Mouse (Mus musculus) left cerebral cortex, postnatal 14 days (tissue): ENCODE measurements around the gene Gtf3c6. TPM values are rescaled to one million over a fixed set of nuclear protein-coding genes. Genes with fewer than 3 reads are reported as not detected.
"Not testable (repeated sequence)": the region's sequence is repeated elsewhere in the genome, so short reads cannot be mapped to it uniquely, and the experiment has no call there.

Source experiments
- DNase-seq, 2 experiments: peaks; one replicate each; pipeline ENCODE4 v3.0.0; 2021 to 2022; ENCODE audit warnings: low spot score in 2 of 2, mixed read lengths in 1 of 2
- intact Hi-C: fragments of 180-260 bp; cut with DNase I; formaldehyde crosslinking; loops from one replicate; pipeline ENCODE4 v1.15.1; 2025
- long read RNA-seq, 2 experiments: library from polyadenylated mRNA; stranded (forward); transcript quantifications; one replicate each; pipeline ENCODE4 v2.0.0; 2021
- total RNA-seq, 2 experiments: library from RNA; stranded (reverse); gene quantifications; 2 replicates each; pipeline ENCODE4 v1.2.3; 2021

Gtf3c6 gene
- total RNA-seq = 10 to 100 TPM; 19.2 to 21.3 TPM
- long read RNA-seq, experiment 1, transcript Gtf3c6-206 (6 exons, 2,526 nt) = major isoform, 11 of 22 reads
- long read RNA-seq, experiment 1, partial matches to known transcripts = 1 of 22 reads
- long read RNA-seq, experiment 1, other reads (novel, unspliced or antisense) = 5 of 22 reads
- long read RNA-seq, experiment 2, transcript Gtf3c6-206 (6 exons, 2,526 nt) = major isoform, 14 of 17 reads
- long read RNA-seq, experiment 2, partial matches to known transcripts = 0 of 17 reads
- long read RNA-seq, experiment 2, other reads (novel, unspliced or antisense) = 0 of 17 reads

DNA sequence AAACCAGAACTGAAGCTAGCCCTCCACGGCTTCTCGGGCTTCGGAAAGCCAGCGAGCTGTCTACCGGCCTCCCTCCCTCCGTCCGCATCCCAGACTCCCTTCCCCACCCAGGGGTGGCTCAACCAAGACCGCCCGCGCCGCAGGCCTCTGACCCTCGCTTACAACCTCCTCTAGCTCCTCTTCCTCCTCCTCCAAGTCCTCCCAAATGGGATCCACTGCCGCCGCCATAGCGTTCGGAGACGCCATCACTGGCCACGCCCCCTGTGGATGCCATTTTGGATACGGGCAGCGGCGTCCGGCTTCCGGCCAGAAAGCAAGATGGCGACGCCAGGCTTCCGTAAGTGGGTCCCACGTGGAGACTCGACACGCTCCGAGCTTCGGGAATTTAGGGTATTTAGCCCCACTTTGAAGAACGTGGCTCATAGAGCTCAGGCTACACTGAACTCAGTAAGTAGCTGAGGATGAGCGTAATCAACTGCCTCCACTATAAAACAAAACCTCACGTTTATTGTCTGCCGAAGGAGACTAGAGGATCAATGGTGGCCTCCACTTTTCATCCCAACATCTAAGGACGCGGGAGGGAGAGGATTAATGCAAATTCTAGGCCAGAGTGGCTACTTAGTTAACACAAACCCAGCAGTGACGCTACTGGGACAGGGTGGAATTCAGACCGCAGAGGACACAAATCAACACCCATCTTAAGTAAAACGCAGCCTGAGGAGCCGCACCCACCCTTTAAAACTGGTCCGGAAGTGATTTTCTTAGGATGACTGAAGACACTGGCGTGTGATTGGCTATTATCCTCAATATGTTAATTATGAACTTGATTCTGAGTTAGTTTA is at the start of gene Gtf3c6:
Gene Gtf3c6 (minus strand): TSS at position 695 of the 842 bp plus-strand sequence.
- DNase-seq = peak; percentile 94 to 95
- intact Hi-C loops = loop anchor here (2.0 kb wide), 1 partner anchor 267 kb away; no protein-coding TSS in a partner anchor

DNA sequence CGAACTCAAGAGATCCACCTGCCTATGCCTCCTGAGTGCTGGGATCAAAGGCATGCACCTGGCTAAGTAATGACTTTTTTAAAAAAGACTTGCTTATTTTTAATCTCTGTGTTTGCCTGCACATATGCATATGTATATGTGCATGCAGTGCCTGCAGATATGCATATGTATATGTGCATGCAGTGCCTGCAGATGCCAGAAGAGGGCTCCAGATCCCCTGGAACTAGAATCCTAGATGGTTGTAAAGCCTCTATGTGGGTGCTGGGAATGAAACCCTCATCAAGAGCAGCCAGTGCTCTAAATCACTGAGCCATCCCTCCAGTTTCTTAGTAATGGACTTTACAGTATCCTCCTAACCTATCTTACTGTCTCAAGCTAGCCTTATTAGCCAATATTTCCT is 48.1 kb upstream of the Gtf3c6 start:
- DNase-seq = no peak
- intact Hi-C loops = no loop called here

DNA sequence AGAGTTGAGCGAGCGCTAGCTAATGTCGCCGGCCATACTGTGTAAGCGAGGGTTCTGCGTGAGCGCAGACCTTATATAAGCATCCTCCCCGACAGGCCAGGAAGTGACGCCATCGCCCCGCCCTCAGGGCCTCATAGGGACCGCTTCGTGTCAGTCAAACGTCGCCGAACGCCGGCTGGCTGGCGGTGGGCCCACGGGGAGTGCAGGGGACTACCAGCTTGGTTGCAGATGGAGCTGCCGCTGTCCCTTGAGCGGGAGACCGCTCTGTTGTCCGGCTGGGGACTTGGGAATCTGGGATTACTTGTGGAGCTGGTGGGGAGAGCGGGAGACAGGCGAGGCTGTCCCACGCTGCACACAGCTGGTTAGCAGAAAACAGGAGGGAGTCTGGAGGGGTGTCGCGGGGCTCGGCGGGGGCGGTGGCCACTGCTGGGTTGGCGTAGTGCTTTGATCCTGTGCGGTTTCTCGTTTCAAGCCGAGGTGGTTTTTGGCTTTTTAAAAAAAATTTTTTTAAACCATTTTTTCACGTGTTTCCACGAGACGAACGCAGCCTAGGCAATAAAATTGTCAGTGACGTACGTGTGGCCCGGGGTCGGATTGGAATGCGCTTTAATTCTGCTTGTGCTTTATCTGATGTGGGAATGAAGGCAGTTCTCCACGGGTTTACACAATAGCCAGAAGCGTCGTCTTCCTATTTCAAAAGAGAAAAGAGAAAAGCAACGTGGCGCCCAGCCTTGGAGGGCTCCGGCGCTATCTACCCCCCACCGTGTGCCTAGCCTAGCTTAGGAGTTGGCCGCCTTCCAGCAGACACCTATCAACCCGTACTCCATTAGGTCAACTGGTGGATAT is 44.5 kb upstream of the Gtf3c6 start, which contains the start of gene Amd1:
Gene Amd1 (minus strand): TSS at position 47 of the 846 bp plus-strand sequence.
- intact Hi-C loops = no loop called here
- peak; percentile 99 to 100 for DNase-seq

DNA sequence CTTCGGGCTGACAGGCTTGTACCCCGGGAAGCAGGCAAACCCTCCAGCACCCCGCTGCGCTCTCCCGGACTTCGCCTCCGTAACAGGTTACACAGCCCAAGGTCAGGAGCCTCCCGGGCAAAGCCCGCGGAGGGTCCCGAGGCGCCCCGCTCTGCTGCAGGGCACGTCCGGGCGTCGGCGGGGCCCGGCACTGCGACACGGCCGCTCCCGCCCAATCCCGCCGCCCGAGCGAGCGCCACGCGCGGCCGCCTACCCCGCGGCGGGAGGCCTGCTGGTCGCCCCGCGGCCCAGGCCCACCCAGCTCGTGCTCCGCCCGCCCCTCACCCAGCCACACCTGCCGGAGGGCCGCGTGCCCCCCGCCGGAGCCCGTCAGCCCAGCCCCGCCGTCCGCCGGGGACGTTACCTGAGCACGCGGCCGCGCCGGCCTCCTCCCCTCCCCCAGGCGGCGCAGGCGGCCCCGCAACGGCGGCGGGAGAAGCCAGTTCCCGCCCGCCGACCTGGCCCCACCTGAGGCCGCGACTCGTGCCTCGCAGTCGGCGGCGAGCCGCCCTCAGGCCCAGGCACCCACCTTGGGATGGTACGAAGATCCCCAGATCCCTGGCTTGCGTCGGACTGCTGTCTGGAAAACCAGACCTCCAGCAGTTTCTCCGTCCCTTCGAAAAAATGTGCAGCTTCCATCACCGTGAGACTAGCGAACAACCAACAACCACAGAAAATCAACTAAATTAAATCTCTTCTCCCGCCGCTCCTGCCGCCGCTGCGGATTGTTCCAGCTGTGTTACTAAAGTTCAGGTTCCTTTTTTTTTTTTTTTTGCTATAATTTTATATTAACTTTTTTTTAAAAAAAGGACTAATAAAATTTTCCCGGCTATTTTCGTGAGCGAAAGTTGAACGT is 43.5 kb upstream of the Gtf3c6 start:
- intact Hi-C loops = not testable (repeated sequence)
- DNase-seq = peak in 1 of 2 experiments; percentile 17

DNA sequence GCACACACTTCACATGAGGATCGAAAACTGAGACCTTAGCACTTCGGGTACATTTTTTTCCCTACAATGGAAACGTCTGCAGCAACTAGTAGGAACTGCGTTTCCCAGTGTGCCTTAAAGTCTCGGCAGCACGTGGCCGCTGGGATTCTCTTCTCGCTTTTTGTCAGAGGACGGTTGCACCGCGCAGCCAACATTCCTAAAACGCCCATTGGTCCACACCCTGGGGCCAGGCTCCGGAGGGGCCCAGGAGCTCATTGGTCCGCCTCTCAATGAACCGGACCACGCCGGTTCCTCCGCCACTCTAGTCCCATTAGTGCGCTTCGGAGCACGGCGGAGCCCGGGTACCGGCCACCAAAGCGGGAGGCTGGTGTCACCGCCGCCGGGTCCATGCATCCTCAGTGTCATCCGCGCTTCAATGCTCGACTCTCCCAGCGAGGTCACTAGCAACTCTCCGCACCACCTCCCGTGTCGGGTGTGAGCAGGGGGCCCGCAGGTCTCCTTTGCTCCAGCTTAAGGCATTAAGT is 42.8 kb upstream of the Gtf3c6 start:
- DNase-seq = peak; percentile 85 to 94
- intact Hi-C loops = loop anchor here (1.0 kb wide), 1 partner anchor 49 kb away; no protein-coding TSS in a partner anchor

DNA sequence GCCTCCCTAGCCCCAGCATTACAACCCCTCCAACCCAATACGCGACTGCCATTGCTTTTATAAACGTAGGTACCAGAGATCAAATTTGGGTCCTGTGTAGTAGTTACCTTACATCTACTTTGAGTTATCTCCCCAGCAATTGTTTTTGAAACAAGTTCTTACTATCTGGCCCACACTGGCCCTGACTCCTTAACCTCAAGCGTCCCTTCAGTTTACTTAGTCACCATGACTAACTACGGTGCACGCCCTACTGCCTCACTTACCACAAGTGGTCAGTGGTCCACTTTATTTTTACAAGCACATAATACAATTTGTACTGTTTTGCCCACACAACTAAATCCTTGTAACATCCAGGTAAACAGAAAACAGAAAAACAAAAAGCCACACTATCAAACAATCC is 34.7 kb upstream of the Gtf3c6 start:
- intact Hi-C loops = no loop called here
- no peak for DNase-seq

DNA sequence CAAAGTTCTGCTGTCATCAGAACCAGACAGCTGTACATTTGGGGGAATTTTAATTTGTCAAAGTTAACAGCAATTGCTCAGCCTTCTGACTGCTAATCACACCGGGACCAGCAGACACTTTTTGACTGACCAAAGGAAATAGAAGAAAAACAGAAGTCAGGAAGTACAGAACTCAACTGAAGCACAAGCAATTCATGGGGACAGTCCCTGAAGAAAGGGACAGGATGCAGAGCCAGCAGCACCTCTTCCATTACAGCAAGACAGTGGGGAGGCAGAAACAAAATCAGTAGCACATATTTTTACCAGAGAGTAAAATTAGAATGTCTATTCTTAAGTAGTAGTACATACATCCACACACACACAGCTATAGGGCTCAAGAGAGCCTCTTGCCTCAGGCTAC is 28.9 kb upstream of the Gtf3c6 start:
- intact Hi-C loops = no loop called here
- DNase-seq = no peak

DNA sequence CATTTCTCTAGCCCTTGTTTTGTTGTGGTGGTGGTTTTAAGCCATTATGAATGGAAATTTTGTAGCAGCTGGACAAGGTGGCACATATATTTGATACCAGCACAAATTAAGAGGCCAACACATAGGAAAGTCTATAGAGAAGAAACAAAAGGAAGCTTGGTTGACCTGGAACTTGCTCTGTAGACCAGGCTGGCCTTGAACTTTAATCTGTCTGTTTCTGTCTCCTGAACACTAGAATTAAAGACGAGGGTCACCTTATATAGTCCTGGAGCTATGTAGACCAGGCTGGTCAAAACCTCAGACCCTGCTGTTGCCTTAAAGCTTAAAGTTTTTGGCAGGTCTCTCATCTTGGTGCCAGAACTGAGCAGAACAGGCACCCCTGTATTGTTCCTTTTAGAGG is 27.7 kb upstream of the Gtf3c6 start:
- intact Hi-C loops = no loop called here
- DNase-seq = no peak

DNA sequence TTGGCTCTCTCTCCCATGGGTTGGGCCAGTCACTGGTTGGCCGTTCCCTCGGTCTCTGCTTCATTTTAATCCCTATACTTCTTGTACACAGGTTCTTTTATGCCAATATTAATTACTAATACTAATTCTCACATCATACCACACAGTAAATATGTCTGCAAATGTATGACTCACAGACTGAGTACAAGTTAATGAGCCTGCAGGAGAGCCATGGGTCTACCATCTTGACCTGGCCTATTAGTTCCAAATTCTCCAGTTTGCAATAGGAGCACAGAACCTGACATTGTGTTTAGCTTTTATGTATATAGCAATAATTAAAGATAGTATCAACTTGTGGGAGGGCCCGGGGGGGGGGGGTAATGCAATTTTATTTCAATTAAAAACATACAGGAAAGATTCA is 27.1 kb upstream of the Gtf3c6 start:
- intact Hi-C loops = no loop called here
- no peak for DNase-seq

DNA sequence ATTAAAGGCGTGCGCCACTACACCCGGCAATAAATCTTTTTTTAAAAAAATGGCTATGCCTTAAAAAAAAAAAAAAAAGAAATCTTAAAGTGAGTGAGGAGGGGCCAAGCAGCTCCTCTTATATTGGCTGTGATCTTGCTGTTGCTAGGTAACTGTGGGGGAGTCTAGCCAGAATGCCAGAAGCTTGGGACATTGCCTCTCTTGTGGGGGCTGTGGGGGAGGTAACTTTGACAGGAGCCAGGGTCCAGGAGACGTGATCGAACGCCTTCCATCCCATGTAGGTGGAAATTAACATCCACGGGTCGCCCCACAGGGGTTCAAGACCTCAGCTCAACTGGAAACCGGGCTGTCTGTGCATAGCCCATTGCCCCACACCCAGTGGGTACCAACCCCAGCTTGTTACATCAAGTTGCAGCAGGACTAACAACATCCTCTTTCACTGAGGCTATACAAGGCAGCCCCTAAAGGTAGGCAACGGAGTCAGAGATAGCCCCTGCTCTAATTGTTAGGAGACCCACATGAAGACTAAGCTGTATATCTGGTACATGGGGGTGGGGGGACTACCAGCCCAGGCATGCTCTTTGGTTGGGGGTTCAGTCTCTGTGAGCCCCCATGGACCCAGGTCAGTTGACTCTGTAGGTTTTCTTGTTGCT is 26.4 kb upstream of the Gtf3c6 start:
- intact Hi-C loops = no loop called here
- DNase-seq = peak; percentile 45 to 67

DNA sequence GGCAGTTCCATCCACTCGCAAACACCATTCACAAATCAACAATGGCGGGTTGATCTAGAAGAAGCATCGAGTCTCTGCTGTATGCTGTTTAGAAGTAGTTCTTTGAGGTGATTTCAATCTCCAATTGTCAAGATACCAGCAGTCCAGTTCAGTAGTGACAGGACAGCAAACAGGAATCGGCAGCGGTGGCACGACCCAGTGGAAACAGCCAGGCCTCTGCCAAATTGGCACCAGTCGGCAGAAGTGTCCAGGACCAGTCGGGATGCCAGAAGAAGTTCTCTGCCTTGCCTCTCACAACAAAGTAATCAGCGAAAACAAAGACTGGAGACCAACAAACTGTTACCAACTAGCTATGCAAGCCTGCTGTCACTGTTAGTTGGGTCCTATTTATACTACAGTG is 25.7 kb upstream of the Gtf3c6 start:
- intact Hi-C loops = no loop called here
- DNase-seq = no peak

DNA sequence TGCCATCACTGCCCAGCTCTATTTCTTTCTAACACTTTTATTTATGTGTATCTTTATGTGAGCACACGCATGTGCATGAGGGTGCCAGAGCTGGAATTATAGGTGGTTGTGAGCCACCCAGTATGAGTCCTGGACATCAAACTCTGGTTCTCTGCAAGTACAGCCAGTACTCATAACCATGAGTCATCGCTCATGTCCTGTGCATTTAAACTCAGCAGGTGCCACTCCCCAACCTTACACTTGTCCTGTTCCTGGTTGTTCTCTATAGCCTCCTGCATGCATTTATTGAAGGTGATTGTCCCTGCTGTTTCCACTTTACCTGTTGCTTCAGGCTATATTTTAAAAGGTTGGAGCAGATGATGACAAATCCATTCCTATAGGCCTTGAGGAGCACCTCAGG is 23.7 kb upstream of the Gtf3c6 start:
- intact Hi-C loops = no loop called here
- DNase-seq = no peak

DNA sequence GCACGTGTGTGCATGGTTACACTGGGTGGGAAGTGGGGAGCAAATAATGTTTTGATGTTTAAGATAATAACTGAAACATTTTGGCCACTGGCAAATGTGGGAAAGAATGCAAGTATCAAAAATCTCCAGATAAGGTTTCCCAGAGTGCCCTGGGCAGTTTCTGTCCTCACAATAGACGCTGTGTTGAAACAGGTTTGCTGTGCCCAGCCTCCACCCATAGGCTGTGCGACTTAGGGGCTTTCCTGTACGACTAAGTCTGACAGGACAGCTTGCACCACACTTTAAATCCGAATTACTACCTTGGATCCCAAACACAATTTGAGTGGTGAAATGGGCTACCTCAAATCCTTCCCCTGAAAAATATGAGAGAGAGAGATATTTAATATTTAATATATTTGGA is 20.4 kb upstream of the Gtf3c6 start:
- DNase-seq = no peak
- intact Hi-C loops = no loop called here

DNA sequence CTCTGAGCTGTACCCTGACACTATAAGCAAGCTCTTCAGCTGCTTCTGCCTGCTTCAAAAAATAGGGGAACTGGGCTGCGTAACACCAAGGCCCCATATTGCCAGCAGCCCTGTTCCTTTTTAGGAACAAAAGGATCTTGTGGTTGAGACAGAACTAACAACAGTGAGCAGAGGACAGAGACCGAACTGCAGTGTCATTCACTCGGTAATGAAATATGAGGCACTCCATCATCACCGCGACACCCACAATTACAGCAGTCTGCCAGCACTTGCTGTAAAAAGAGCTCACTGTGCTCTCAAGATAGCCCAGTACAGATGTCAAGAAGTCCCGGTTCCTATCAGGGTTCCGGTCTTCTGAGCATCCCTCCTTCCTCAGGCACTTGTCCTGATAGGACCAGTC is 18.1 kb upstream of the Gtf3c6 start:
- DNase-seq = no peak
- intact Hi-C loops = no loop called here

DNA sequence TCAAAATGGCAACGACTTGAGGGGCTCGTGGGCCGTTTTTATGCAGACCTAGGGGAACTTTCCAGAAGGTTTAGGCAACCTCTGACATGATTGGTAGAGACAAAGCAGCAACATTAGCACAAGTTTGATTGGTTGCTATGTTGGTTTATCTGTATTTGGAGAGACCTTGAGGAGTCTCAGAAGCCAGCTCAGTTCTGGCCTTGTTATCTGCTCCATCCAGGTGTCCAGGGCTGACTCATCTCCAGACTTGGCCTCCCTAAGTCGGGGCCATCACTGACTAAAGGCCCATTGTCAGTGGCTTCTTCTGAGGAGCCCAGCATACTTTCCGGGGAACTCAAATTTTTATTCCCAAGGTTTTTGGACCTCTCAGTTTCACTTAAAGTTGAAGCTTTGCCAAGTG is 16.0 kb upstream of the Gtf3c6 start:
- no peak for DNase-seq
- intact Hi-C loops = no loop called here

DNA sequence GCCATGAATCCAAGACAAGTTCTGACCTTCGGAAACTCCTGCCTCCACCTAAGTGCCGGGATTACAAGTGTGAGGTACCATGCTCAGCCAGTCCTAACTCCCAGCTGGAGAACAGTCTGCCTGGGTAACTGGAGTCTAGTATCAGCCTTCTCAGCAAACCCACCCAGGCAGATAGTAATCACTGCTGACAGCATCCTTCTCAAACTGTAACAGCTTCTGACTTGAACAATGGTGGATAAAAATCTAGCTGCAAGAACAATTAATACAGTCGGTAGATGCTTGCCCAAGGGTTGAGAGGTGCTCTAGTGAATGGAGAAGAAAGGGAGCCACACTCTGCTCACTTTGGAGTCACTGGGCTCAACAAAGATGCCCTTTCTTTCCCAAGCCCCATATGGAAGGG is 13.3 kb upstream of the Gtf3c6 start:
- no peak for DNase-seq
- intact Hi-C loops = no loop called here

DNA sequence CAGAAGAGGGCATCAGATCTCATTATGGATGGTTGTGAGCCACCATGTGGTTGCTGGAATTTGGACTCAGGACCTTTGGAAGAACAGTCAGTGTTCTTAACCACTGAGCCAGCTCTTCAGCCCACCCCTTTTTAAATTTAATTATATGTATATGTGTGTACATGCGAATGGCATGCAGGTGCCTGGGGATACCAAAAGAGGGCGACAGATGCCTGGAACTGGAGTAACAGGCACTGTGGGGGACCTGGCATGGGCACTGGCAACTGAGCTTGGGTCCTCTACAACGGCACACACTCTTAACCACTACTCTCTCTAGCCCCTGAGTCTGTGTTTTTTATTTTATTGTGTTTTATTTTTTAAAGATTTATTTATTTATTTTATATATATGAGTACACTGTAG is 7.0 kb upstream of the Gtf3c6 start:
- no peak for DNase-seq
- intact Hi-C loops = loop anchor here (10.0 kb wide), 1 partner anchor 80 kb away; no protein-coding TSS in a partner anchor

DNA sequence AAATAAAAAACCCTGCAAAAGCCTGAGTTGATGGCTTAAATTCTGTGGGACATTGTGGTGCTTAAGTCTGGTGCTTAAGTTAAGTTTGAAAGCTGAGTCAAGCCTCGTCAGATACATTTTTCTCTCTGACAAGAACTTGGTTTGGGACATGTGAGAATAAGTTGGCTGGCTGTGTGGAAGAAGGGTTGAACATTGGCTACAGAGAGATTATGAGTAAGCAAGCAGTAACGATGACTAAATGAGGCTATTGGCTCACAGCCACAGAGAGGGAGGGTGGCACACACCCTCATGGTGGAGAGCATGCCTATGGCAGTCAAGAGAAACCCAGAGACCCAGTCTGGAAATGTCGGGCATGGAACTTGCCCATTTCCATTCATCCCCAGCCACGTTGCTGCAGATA is 5.8 kb upstream of the Gtf3c6 start:
- intact Hi-C loops = loop anchor here (10.0 kb wide), 1 partner anchor 81 kb away; no protein-coding TSS in a partner anchor
- no peak for DNase-seq
